Mouse (Mus musculus) forebrain, embryonic 10.5 days (tissue): Measurements from ENCODE around the gene Fitm2. TPM values are rescaled to one million over a fixed set of nuclear protein-coding genes. Genes with fewer than 3 reads are reported as not detected.

Experiments used
- polyA plus RNA-seq: library from polyadenylated mRNA; unstranded; fragments of >200 nt; fragmentation: Nextera tagmentation; extraction: Ambion mirVana; gene quantifications from 2 replicates; pipeline ENCODE4 v1.2.1, GENCODE M21; 2016

The Fitm2 gene
- polyA plus RNA-seq, 1 experiment from 2014 or later: 10.9 TPM

Other genes starting within 250 kb of the Fitm2 start
- gene Jph2, start 74.6 kb downstream of the Fitm2 start, polyA plus RNA-seq: 0.34 and 0.47 TPM in 2 replicates
- gene Oser1, start 47.9 kb downstream of the Fitm2 start, polyA plus RNA-seq: 86.8 and 95.5 TPM in 2 replicates
- gene Gdap1l1, start 34.2 kb downstream of the Fitm2 start, polyA plus RNA-seq: 10.0 and 11.8 TPM in 2 replicates
- not detected in 2 replicates for gene R3hdml, start 19.7 kb upstream of the Fitm2 start, polyA plus RNA-seq
- gene Hnf4a, start 34.2 kb upstream of the Fitm2 start, polyA plus RNA-seq: not detected in 2 replicates
- 32.3 and 34.5 TPM in 2 replicates for gene Ttpal, start 129.7 kb upstream of the Fitm2 start, polyA plus RNA-seq
- gene Serinc3, start 172.5 kb upstream of the Fitm2 start, polyA plus RNA-seq: 22.1 and 24.1 TPM in 2 replicates
- 212 and 215 TPM in 2 replicates for gene Pkig, start 185.8 kb upstream of the Fitm2 start, polyA plus RNA-seq